Mouse (Mus musculus): ENCODE results near the gene Lgals8.

The Lgals8 gene

GRCm38 (mm10) chr13:12462623-12463022 lies 2.1 kb downstream of the Lgals8 start:
- in situ Hi-C loops (cut with MboI; ENCODE audit: unreplicated experiment in 2 of 2): loop anchor here in 1 of 2 experiments (25.0 kb wide), 1 partner anchor 250 kb away; no protein-coding TSS in a partner anchor

GRCm38 (mm10) chr13:12461730-12462119 lies 3.0 kb downstream of the Lgals8 start:
- in situ Hi-C loops (cut with MboI; ENCODE audit: unreplicated experiment in 2 of 2): loop anchor here in 1 of 2 experiments (25.0 kb wide), 1 partner anchor 249 kb away; no protein-coding TSS in a partner anchor

- in situ Hi-C loops (cut with MboI; ENCODE audit: unreplicated experiment in 2 of 2): loop anchor here in 1 of 2 experiments (25.0 kb wide), 1 partner anchor 249 kb away; no protein-coding TSS in a partner anchor
Measured at GRCm38 (mm10) chr13:12460881-12461729, 3.6 kb downstream of the Lgals8 start.

GRCm38 (mm10) chr13:12460443-12460842 lies 4.3 kb downstream of the Lgals8 start:
- in situ Hi-C loops (cut with MboI; ENCODE audit: unreplicated experiment in 2 of 2): loop anchor here in 1 of 2 experiments (25.0 kb wide), 1 partner anchor 248 kb away; no protein-coding TSS in a partner anchor

GRCm38 (mm10) chr13:12456711-12457110 lies 8.0 kb downstream of the Lgals8 start:
- in situ Hi-C loops (cut with MboI; ENCODE audit: unreplicated experiment in 2 of 2): loop anchor here in 1 of 2 experiments (25.0 kb wide), 1 partner anchor 244 kb away; no protein-coding TSS in a partner anchor

GRCm38 (mm10) chr13:12454686-12455390 lies 9.9 kb downstream of the Lgals8 start:
- in situ Hi-C loops (cut with MboI; ENCODE audit: unreplicated experiment in 2 of 2): loop anchor here (5.0 to 25.0 kb wide), 2 partner anchors 38 to 243 kb away; no protein-coding TSS in a partner anchor

DNA sequence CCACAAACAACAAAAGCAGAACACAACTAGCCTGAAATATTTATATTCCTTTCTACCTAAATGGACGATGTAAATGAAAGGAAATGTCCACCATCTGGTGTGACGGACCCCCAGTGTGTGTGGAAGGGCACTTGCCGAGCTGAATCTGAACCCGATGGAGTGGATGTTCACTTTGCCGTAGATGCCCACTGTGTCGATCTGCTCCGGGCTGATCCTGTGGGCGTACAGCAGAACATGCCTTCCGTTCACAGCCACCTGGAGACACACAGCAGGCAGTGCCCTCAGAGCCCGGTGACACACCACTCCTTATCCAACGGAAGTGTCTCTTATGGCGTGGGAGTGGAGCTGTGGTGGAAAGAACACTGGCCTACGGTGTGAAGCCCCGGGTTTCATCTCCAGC lies 11.6 kb downstream of the Lgals8 start:
- in situ Hi-C loops (cut with MboI; ENCODE audit: unreplicated experiment in 2 of 2): loop anchor here (5.0 to 25.0 kb wide), 2 partner anchors 36 to 241 kb away; no protein-coding TSS in a partner anchor

- in situ Hi-C loops (cut with MboI; ENCODE audit: unreplicated experiment in 2 of 2): loop anchor here in 1 of 2 experiments (25.0 kb wide), 1 partner anchor 1620 kb away; the partner anchor contains the start of genes Arid4b and Ggps1
Measured at GRCm38 (mm10) chr13:12442008-12442587, 22.6 kb downstream of the Lgals8 start.

- in situ Hi-C loops (cut with MboI; ENCODE audit: unreplicated experiment in 2 of 2): loop anchor here in 1 of 2 experiments (25.0 kb wide), 1 partner anchor 1621 kb away; the partner anchor contains the start of genes Arid4b and Ggps1
Measured at GRCm38 (mm10) chr13:12440813-12441212, 23.9 kb downstream of the Lgals8 start.

DNA sequence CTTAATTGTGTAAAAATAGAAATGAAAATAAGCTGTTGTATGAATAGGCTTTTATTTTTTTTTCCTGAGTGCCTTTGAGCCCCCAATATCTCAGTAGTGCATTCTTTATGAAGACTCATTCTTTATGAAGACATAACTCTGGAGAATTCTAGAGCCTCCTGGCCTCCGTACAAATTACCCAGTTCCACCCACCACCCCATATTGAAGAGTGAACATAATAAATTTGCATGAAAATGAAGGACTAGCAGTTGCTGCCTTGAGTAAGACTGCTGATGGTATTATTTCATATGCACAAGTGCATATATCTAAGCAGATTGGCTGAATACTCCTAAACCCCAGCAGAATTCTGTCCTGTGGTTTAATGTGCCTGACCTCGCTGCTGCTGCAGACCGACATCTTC lies 25.2 kb downstream of the Lgals8 start:
- in situ Hi-C loops (cut with MboI; ENCODE audit: unreplicated experiment in 2 of 2): loop anchor here in 1 of 2 experiments (25.0 kb wide), 1 partner anchor 1623 kb away; the partner anchor contains the start of genes Arid4b and Ggps1

DNA sequence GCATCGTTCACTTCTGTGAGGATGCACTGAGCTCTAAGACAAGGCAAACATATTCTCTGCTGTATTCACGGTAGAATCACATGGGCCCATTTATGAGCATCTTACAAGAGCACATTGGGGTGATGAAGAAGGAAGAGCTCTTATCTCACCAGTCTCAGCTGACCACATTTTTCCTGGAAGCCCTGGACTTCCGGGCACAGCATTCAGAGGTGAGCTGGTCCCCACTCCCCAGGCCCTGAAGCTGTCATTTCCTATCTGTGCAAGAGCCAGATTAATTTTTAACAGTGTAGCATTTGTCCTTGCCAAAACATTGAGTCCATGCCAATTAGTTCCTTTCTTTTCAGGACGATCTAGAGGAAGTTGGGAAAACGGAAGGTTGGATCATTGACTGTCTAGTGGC lies 30.9 kb downstream of the Lgals8 start:
- in situ Hi-C loops (cut with MboI; ENCODE audit: unreplicated experiment in 2 of 2): loop anchor here in 1 of 2 experiments (25.0 kb wide), 1 partner anchor 1628 kb away; the partner anchor contains the start of genes Arid4b and Ggps1

DNA sequence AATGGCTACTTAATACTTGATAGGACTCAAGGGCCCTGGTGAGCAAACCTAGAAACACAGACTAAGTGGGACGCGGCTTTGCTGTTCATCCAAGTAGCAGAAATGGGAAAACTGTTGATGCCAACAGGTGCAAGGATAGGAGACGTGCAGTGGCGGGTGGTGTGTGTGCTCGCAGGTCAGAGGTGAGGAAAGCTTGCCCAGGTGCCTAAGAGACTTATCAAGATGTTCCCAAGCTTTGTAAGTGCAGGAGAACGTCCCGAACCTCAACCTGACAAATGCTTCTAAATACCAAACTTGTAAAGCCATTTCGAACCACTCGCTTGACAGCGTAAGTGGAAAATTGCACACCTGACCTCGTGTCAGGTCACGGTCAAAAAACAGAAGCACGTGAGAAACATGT lies 36.2 kb downstream of the Lgals8 start:
- in situ Hi-C loops (cut with MboI; ENCODE audit: unreplicated experiment in 2 of 2): loop anchor here in 1 of 2 experiments (25.0 kb wide), 1 partner anchor 1634 kb away; the partner anchor contains the start of genes Arid4b and Ggps1

GRCm38 (mm10) chr13:12420596-12420995 lies 44.1 kb downstream of the Lgals8 start:
- in situ Hi-C loops (cut with MboI; ENCODE audit: unreplicated experiment in 2 of 2): no loop called here

- in situ Hi-C loops (cut with MboI; ENCODE audit: unreplicated experiment in 2 of 2): no loop called here
Measured at GRCm38 (mm10) chr13:12412016-12412415, 52.7 kb downstream of the Lgals8 start.

DNA sequence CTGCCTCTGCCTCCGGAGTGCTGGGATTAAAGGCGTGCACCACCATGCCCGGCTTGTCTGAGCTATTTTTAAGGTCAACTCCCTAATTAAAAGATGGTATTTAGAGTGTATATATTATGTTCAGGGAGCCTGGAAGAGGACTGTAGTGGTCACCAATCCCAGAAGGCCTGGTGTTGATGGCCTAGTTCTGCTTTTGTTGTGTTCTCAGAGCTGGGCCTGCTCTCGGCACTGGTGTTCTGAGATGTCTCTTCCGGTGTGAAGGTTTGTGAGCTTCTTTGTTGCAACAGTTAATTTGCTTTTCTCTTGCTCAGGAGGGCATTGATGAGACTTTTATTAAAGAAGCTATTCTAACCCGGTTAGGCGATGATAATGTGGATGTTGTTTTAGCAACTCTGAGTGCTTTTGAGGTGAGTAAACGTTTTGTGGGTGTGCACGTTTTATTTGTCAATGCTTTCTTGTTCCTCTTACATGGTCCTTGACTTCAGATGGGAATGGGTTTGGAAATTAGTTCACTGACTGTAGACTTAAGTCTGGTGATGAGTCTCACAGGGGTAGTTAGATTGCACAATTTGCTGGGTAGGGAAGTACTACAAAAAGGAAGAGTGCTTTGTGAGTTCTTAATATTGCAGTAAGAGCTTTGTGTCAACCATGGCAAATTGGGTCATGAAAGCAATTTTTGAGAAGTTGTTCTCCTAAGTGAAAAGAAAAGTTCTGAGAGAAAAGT lies 56.2 kb downstream of the Lgals8 start:
- in situ Hi-C loops (cut with MboI; ENCODE audit: unreplicated experiment in 2 of 2): no loop called here

- in situ Hi-C loops (cut with MboI; ENCODE audit: unreplicated experiment in 2 of 2): loop anchor here in 1 of 2 experiments (5.0 kb wide), 1 partner anchor 138 kb away; the partner anchor contains the start of gene Mtr
Measured at GRCm38 (mm10) chr13:12395571-12395970, 69.2 kb downstream of the Lgals8 start.

DNA sequence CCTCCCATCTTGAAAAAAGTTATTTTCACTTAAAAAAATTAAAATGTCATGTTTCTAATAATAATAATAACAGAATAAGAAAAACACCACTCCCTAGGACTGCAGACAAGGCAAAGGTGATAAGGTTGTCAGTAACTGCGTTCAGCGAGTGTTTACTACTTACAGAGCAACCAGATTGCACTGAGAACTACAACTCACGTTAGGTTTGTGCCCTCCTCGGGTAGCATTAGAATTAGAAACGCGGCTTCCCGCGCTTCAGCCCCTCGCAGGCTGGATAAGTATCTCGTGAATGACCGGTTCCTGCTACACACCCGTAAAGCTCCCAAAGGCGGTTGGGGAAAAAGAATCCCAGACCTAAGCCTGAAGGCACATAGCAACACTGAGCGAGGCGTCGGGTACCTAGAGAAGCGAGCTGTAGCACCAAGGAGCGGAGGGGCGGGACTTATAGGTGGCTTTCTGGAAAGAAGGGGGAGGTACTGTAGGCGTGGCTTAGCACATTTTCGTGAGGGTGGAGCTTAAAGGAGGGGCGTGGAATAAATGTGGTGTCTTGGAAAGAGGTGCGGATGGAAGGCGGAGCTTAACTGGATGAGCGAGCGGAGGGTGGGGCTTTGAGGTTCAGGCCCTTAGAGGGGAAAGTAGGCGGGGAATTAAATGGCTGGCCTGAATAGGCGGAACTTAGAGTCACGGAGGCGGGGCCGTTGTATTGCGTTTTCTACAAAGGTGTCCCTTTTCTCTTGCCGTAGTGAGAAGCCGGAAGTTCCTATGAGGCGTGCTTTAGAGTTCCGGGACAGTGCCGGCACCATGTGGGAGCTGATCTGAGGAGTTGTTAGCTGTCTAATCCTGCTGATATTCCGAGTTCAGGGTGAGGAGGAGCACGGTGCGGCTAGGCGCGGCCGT lies 69.9 kb downstream of the Lgals8 start, which contains the start of gene Heatr1:
Heatr1 (plus strand) TSS at position 419 of the 897 bp plus-strand sequence.
- in situ Hi-C loops (cut with MboI; ENCODE audit: unreplicated experiment in 2 of 2): loop anchor here (5.0 kb wide), 1 partner anchor 138 kb away; the partner anchor contains the start of gene Mtr (in 2 of the 2)

Data from v-Abl transformed pro-B cells (cell line).